Mouse (Mus musculus): ENCODE measurements around the gene Vim.

The Vim gene

DNA sequence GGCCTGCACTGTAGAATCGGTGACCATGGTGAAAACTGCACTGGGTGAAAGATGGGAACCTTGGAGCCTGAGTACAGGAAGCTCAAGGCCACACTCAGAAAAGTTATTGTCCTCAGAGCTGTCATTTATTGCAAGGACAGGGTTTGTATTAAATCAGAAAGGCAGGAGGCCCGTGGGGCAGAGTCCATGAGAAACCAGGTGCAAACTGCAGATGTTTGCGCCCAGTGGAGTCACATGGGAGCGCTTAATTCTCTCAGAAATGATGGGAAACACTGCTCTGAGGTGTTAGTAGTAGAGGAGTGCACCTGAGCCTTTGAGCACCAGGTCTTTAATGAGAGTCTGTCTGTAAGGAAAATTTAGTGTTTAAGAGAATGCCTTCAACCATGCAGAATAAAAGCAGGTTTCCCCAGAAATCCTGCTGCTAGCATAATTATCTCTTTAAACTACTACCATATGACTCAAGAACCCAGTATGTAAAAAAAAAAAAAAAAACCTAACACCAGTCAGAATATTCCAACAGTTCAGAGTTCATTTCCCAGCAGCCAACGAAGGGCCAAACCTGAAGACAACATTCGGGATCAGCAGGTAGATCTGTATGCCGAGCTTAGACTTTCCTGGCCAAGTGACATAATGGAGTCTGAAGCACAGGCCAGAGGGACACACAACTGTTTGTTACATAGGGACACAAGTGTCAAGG, 56.6 kb downstream of the Vim start:
- 0 out of 2 replicates have a peak, but pooled peaks have one; percentile 45 for ATAC-seq (ENCODE audit: insufficient number of reproducible peaks, low FRiP score, low TSS enrichment)
